In genomic region chr1:133492986-133493741, GRCm38 (mm10) we compare ENCODE assay signal across 7 mouse cellular contexts.
DNase-seq lines count a peak whose midpoint lies in the region; ATAC-seq lines count a peak whose summit lies in the region.

No protein-coding gene starts in this region.

- H3K36me3 ChIP-seq in embryonic facial prominence, embryonic 11.5 days (replicated peaks; ENCODE audit: control insufficient read depth, insufficient read depth, low read depth, low read length): no peaks in the 10 kb centered on the region
- H3K36me3 ChIP-seq in heart, embryonic 12.5 days: no peaks in the 10 kb centered on the region
- H3K36me3 ChIP-seq in liver, embryonic 12.5 days: no peaks in the 10 kb centered on the region

- peak; percentile 58 for DNase-seq in adrenal gland, postnatal 10 days
- peak; percentile 73 for DNase-seq in embryonic facial prominence, embryonic 11.5 days (ENCODE audit: low spot score)
- DNase-seq in kidney, adult 9 months: peak; percentile 65
- DNase-seq in naive thymus-derived CD4-positive, alpha-beta T cell, adult 2 months (ENCODE audit: low read depth): peak; percentile 33
- DNase-seq in testis, postnatal 14 days (ENCODE audit: low spot score): peak; percentile 28

- peak; percentile 60 for ATAC-seq in embryonic facial prominence, embryonic 11.5 days (replicated peaks; ENCODE audit: insufficient number of reproducible peaks, low FRiP score, low TSS enrichment, low read depth)
- peak; percentile 69 for ATAC-seq in heart, embryonic 12.5 days (ENCODE audit: insufficient number of reproducible peaks, low FRiP score)
- peak; percentile 46; the same call in 1 of the 2 replicates for ATAC-seq in liver, embryonic 12.5 days

- no peaks in the 10 kb centered on the region for H3K27me3 ChIP-seq in embryonic facial prominence, embryonic 11.5 days (ENCODE audit: control insufficient read depth, insufficient read depth, low read length)
- H3K27me3 ChIP-seq in heart, embryonic 12.5 days (replicated peaks): no peaks in the 10 kb centered on the region
- H3K27me3 ChIP-seq in liver, embryonic 12.5 days (replicated peaks): peaks cover 23% of the 10 kb centered on the region

- H3K4me2 ChIP-seq in embryonic facial prominence, embryonic 11.5 days (ENCODE audit: low read depth, low read length): peak overlapping the region; percentile 77
- peak overlapping the region; percentile 74 for H3K4me2 ChIP-seq in heart, embryonic 12.5 days
- peak overlapping the region; percentile 62 for H3K4me2 ChIP-seq in liver, embryonic 12.5 days

- peak overlapping the region; percentile 89 for H3K27ac ChIP-seq in embryonic facial prominence, embryonic 11.5 days (replicated peaks; ENCODE audit: low read depth, low read length)
- peak overlapping the region; percentile 65 for H3K27ac ChIP-seq in heart, embryonic 12.5 days (ENCODE audit: poor library complexity, severe bottlenecking)
- H3K27ac ChIP-seq in liver, embryonic 12.5 days: peak overlapping the region; percentile 23; the same call in 1 of the 2 replicates

- peak overlapping the region; percentile 63 for H3K9ac ChIP-seq in embryonic facial prominence, embryonic 11.5 days (replicated peaks; ENCODE audit: low read length)
- H3K9ac ChIP-seq in heart, embryonic 12.5 days: peak overlapping the region; percentile 72
- H3K9ac ChIP-seq in liver, embryonic 12.5 days: no peak overlapping the region

- WGBS in embryonic facial prominence, embryonic 11.5 days: under 1% methylated on average over 29 of the region's 29 CpGs
- 2% methylated on average over 29 of the region's 29 CpGs for WGBS in heart, embryonic 12.5 days
- 3% methylated on average over 29 of the region's 29 CpGs for WGBS in liver, embryonic 12.5 days (ENCODE audit: insufficient replicate concordance)

- H3K4me3 ChIP-seq in embryonic facial prominence, embryonic 11.5 days (ENCODE audit: low read depth, low read length): peak overlapping the region; percentile 22
- peak overlapping the region; percentile 39 for H3K4me3 ChIP-seq in heart, embryonic 12.5 days
- peak overlapping the region; percentile 36 for H3K4me3 ChIP-seq in liver, embryonic 12.5 days

- H3K4me1 ChIP-seq in embryonic facial prominence, embryonic 11.5 days (ENCODE audit: control insufficient read depth, insufficient read depth, low read length): 0 out of 2 replicates have a peak, but pooled peaks cover 2% of the 10 kb centered on the region
- peaks cover 20% of the 10 kb centered on the region for H3K4me1 ChIP-seq in heart, embryonic 12.5 days (replicated peaks)
- H3K4me1 ChIP-seq in liver, embryonic 12.5 days: peaks cover 10% of the 10 kb centered on the region; the same call in 1 of the 2 replicates

- no peaks in the 10 kb centered on the region for H3K9me3 ChIP-seq in embryonic facial prominence, embryonic 11.5 days (replicated peaks; ENCODE audit: control insufficient read depth, low read length)
- H3K9me3 ChIP-seq in heart, embryonic 12.5 days (replicated peaks): no peaks in the 10 kb centered on the region
- H3K9me3 ChIP-seq in liver, embryonic 12.5 days (replicated peaks): no peaks in the 10 kb centered on the region

Comparison
In these comparisons a context has a peak if more than half of its experiments do, and no peak if none do; other contexts are left out.
1. Peak in every context shown above with its lines: DNase-seq, ATAC-seq, H3K4me3 ChIP-seq and H3K27ac ChIP-seq.
2. H3K27ac ChIP-seq: peak in every context shown above with its lines; median percentile 89 in embryonic facial prominence, embryonic 11.5 days; 65 in heart, embryonic 12.5 days; 23 in liver, embryonic 12.5 days.